Mouse (Mus musculus) central nervous system, embryonic 14 days (tissue): ENCODE data around the gene Itga2. TPM values are rescaled to one million over a fixed set of nuclear protein-coding genes. Genes with fewer than 3 reads are reported as not detected.

Experiments used
- polyA plus RNA-seq: library from polyadenylated mRNA; depleted of rRNA; stranded (reverse); fragments of >200 nt; gene quantifications from 2 replicates; pipeline ENCODE4 v1.2.3, GENCODE M21; 2012; rRNA removed

The Itga2 gene
- polyA plus RNA-seq: 1.5 and 2.1 TPM in 2 replicates

DNA sequence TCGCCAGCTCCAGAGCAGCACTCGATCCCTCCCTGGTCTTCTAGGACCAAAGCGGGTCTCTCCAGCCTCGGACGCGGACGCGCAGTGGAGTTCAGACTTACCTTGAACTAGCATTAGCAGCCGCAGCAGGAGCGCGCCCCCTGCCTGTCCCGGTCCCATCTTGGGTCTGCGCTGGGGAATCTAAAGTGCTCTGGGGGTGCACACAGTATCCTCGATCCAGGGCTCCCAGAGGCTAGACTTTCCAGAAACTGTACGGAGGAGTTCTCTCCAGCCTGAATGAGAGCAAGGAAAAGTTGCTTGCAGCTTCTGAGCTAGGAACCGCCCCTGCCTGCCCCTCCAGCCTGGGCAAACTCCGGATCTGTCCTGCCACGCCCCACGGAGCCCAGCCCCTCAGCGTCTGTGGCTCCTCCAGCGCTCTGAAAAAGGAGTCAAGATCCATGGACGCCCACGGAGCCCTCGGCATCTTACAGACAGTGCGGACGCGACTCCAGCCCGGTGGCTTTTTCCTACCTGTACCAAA lies at the start of gene Itga2:
Gene Itga2, minus strand, starts transcription at position 326 of the 520 bp plus-strand sequence.

DNA sequence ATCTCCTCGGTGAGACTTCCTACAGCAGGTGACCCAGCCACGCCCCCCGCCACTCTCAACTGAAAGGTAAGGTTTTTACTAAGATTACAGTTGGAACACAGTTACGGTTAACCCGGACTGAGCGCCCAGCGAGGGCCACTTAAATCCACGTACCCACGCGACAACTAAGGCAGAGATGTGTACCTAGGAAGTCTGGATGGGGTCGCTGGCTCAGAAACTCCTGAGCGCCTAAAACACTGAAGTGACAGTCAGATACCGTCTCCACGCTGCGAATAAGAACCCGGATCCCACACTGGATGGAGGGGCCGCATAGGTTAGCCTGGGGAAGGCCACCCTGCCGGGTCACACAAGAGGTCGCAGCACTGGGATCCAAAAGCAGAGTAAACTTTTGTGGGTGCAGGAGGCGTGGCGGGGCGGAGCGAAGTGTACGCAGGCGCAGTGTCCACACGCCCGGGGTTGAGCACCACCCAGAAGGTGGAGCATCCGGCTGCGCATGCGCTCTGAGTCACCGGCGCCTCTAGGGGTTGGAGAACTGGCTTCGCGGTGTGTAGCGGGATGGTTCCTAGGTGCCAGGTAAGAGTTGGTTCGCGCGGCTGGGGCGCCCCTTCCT lies 114.0 kb downstream of the Itga2 start, which contains the start of gene Mocs2:
Gene Mocs2, plus strand, starts transcription at position 486 of the 610 bp plus-strand sequence.

Other genes starting within 250 kb of the Itga2 start
- gene Mocs2, start 113.9 kb downstream of the Itga2 start, polyA plus RNA-seq: 75.4 and 76.4 TPM in 2 replicates
- gene Pelo, start 158.1 kb upstream of the Itga2 start, polyA plus RNA-seq: 31.9 and 33.6 TPM in 2 replicates
- 1.00 and 1.0 TPM in 2 replicates for gene Gm49395, start 169.8 kb upstream of the Itga2 start, polyA plus RNA-seq
- gene Itga1, start 169.9 kb upstream of the Itga2 start, polyA plus RNA-seq: 3.1 and 3.5 TPM in 2 replicates